Mouse (Mus musculus) bone marrow, adult 2 months (tissue): ENCODE measurements around the gene Ager.

Source experiments
- CTCF ChIP-seq: fragments of 200-500 bp; IDR thresholded peaks from 2 replicates; pipeline ENCODE4 v1.5.1; 2011; ENCODE audit warnings: low read length, control low read depth; ENCODE audit not compliant: control insufficient read depth, insufficient read depth
- POLR2A ChIP-seq: fragments of 200-500 bp; IDR thresholded peaks from 2 replicates; pipeline ENCODE4 v1.6.1; 2011; ENCODE audit warnings: low read depth, mild to moderate bottlenecking, control low read depth, low read length, borderline replicate concordance; ENCODE audit not compliant: control insufficient read depth

- no peak for TF ChIP-seq POLR2A
- TF ChIP-seq CTCF: no peak
Measured at GRCm38 (mm10) chr17:34563354-34563753, 34.3 kb upstream of the Ager start.
